Mouse (Mus musculus) kidney, embryonic 14.5 days (tissue): ENCODE measurements at regions not wholly inside any gene's neighbourhood (a gene's known extent, or its start where the extent isn't known, plus 50 kb on each side); places are given as distances from the start of the nearest gene placed in this dataset.

ENCODE experiments used
- ATAC-seq: fragments of 200-750 bp; cut with Nextera tagmentation; 2 replicates; pipeline ENCODE4 v1.8.0; 2017; ENCODE audit warnings: moderate number of reproducible peaks, mild to moderate bottlenecking, moderate TSS enrichment, moderate library complexity; ENCODE audit not compliant: low FRiP score, low TSS enrichment
- H3K27ac ChIP-seq: fragments of 300-500 bp; sonication (generic); 2 replicates; pipeline ENCODE4 v1.5.1; 2014; ENCODE audit warnings: low read depth, mild to moderate bottlenecking, low read length, moderate library complexity, mixed read lengths
- H3K27me3 ChIP-seq: fragments of 300-500 bp; sonication (generic); 2 replicates; pipeline ENCODE4 v1.6.1; 2014; ENCODE audit warnings: mild to moderate bottlenecking, low read length; ENCODE audit not compliant: control insufficient read depth, insufficient read depth
- H3K36me3 ChIP-seq: fragments of 300-500 bp; sonication (generic); 2 replicates; pipeline ENCODE4 v1.6.1; 2014; ENCODE audit warnings: low read length, mixed read lengths; ENCODE audit not compliant: control insufficient read depth, insufficient read depth
- H3K4me1 ChIP-seq: fragments of 300-500 bp; sonication (generic); 2 replicates; pipeline ENCODE4 v1.6.1; 2014; ENCODE audit warnings: low read length, mixed read lengths; ENCODE audit not compliant: control insufficient read depth, insufficient read depth
- H3K4me2 ChIP-seq: fragments of 300-500 bp; sonication (generic); replicated peaks from 2 replicates; pipeline ENCODE4 v1.6.1; 2014; ENCODE audit warnings: low read depth, mild to moderate bottlenecking, low read length
- H3K4me3 ChIP-seq: fragments of 300-500 bp; sonication (generic); 2 replicates; pipeline ENCODE4 v1.5.1; 2014; ENCODE audit warnings: mild to moderate bottlenecking, low read length
- H3K9ac ChIP-seq: fragments of 300-500 bp; sonication (generic); 2 replicates; pipeline ENCODE4 v1.6.1; 2014; ENCODE audit warnings: low read depth, mild to moderate bottlenecking, low read length, moderate library complexity
- H3K9me3 ChIP-seq: fragments of 300-500 bp; sonication (generic); 2 replicates; pipeline ENCODE4 v1.6.1; 2016; ENCODE audit warnings: low read length; ENCODE audit not compliant: control insufficient read depth
- WGBS: fragments of 180-500 bp; shearing (Covaris S2); extraction: QIAGEN DNeasy Blood & Tissue Kit; methylation state at CpG from one replicate; pipeline ENCODE4 v1.1.7; 2014; 5-methylcytosine and 5-hydroxymethylcytosine counted together

DNA sequence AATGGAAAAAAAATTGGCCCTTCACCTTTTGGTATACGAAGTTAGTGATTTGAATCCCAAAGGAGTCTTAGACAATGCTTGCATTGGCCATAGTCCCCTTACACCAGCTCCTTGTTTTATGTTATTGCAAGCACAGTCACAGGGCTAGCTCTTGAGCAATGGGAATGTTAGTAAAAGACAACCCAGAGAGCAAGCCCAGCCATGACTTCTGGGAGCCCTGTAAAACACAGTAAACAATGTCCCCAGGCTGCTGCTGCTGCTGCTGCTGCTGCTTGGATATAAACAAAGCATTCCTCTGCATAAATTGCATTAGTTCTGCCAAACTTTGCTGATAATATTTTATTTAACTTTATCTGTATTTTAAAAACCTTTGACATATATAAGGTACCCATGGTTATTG is 334.0 kb downstream of the Med10 start:
- no peak overlapping the region for H3K4me2 ChIP-seq
- no peak overlapping the region for H3K4me3 ChIP-seq
- no peaks in the 10 kb centered on the region for H3K9me3 ChIP-seq
- H3K27me3 ChIP-seq = no peaks in the 10 kb centered on the region
- ATAC-seq = no peak
- no peaks in the 10 kb centered on the region for H3K4me1 ChIP-seq
- H3K9ac ChIP-seq = no peak overlapping the region
- no peak overlapping the region for H3K27ac ChIP-seq
- 82% methylated on average over 1 of the region's 1 CpGs for WGBS
- no peaks in the 10 kb centered on the region for H3K36me3 ChIP-seq

DNA sequence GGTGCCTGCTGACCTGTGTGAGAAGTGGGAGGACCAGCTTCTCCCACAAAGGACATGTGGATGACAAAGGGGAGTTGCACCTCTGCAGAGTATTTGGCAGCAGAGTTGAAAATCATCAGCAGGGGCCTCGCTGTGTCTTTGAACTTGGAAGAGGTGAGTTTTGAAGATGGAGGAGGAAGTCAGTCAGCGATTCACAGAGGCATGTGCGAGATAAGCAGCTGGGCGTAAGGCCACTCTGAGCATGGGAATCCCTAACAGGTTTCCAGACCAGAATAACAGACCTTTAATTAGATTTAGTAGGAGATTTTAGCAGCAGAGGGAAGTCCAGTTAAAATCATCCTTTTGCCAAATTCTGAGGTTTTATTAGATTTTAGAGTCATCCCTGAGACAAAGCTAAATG is 342.3 kb downstream of the Med10 start:
- no peaks in the 10 kb centered on the region for H3K4me1 ChIP-seq
- H3K27ac ChIP-seq = no peak overlapping the region
- H3K4me3 ChIP-seq = no peak overlapping the region
- H3K9ac ChIP-seq = no peak overlapping the region
- no peaks in the 10 kb centered on the region for H3K36me3 ChIP-seq
- no peak for ATAC-seq
- H3K9me3 ChIP-seq = no peaks in the 10 kb centered on the region
- no peak overlapping the region for H3K4me2 ChIP-seq
- no peaks in the 10 kb centered on the region for H3K27me3 ChIP-seq
- WGBS = 76% methylated on average over 4 of the region's 4 CpGs

- WGBS = 56% methylated on average over 6 of the region's 6 CpGs
Measured at GRCm38 (mm10) chr13:70145466-70145865, 343.3 kb downstream of the Med10 start.

GRCm38 (mm10) chr13:70149041-70149898 is 347.1 kb downstream of the Med10 start:
- Histone ChIP-seq H3K4me1 (0 out of 2 replicates have a peak, but pooled peaks cover 3% of the 10 kb centered on the region), H3K27ac (no peak overlapping the region), H3K27me3 (no peaks in the 10 kb centered on the region), H3K9me3 (no peaks in the 10 kb centered on the region), H3K9ac (no peak overlapping the region), H3K36me3 (no peaks in the 10 kb centered on the region), H3K4me3 (no peak overlapping the region), H3K4me2 (no peak overlapping the region)
- no peak for ATAC-seq
- WGBS = 30% methylated on average over 8 of the region's 8 CpGs

More at GRCm38 (mm10) chr13:70145466-70145865, 343.3 kb downstream of the Med10 start:
- Histone ChIP-seq H3K9me3 (no peaks in the 10 kb centered on the region), H3K4me3 (no peak overlapping the region), H3K27ac (no peak overlapping the region), H3K4me1 (0 out of 2 replicates have a peak, but pooled peaks cover 3% of the 10 kb centered on the region), H3K9ac (no peak overlapping the region), H3K27me3 (no peaks in the 10 kb centered on the region), H3K36me3 (no peaks in the 10 kb centered on the region), H3K4me2 (no peak overlapping the region)
- ATAC-seq = no peak

GRCm38 (mm10) chr13:70149899-70150184 is 347.6 kb downstream of the Med10 start:
- Histone ChIP-seq H3K27ac (no peak overlapping the region), H3K27me3 (no peaks in the 10 kb centered on the region), H3K36me3 (no peaks in the 10 kb centered on the region), H3K4me1 (0 out of 2 replicates have a peak, but pooled peaks cover 3% of the 10 kb centered on the region), H3K4me2 (no peak overlapping the region), H3K9me3 (no peaks in the 10 kb centered on the region), H3K4me3 (no peak overlapping the region), H3K9ac (no peak overlapping the region)
- WGBS = 24% methylated on average over 10 of the region's 10 CpGs
- no peak for ATAC-seq

DNA sequence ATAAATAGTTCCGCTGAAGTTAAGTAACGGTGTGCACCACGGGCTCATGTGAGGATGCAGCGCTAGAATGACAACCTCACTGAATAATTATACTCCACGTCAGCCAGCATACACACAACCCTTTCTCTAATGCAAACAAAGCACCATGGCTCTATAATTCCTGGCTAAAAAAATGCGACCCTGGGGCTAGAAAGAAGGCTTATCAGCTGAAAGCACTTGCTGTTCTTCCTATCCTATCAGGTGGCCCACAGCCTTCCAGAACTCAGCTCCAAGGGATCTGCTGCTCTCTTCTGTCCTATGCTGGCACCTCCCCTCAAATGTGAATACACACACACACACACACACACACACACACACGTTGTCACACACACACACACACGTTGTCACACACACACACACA is 350.9 kb downstream of the Med10 start:
- H3K27ac ChIP-seq = no peak overlapping the region
- 79% methylated on average over 8 of the region's 8 CpGs for WGBS
- no peak overlapping the region for H3K9ac ChIP-seq
- no peak for ATAC-seq
- H3K9me3 ChIP-seq = no peaks in the 10 kb centered on the region
- H3K36me3 ChIP-seq = no peaks in the 10 kb centered on the region
- no peaks in the 10 kb centered on the region for H3K27me3 ChIP-seq
- 0 out of 2 replicates have a peak, but pooled peaks cover 3% of the 10 kb centered on the region for H3K4me1 ChIP-seq
- H3K4me3 ChIP-seq = no peak overlapping the region
- no peak overlapping the region for H3K4me2 ChIP-seq

GRCm38 (mm10) chr13:70155596-70155995 is 353.4 kb downstream of the Med10 start:
- H3K36me3 ChIP-seq = no peaks in the 10 kb centered on the region
- H3K27ac ChIP-seq = no peak overlapping the region
- no peak overlapping the region for H3K4me3 ChIP-seq
- no peak overlapping the region for H3K4me2 ChIP-seq
- no peak overlapping the region for H3K9ac ChIP-seq
- no peak for ATAC-seq
- H3K4me1 ChIP-seq = no peaks in the 10 kb centered on the region
- WGBS = 80% methylated on average over 5 of the region's 5 CpGs
- H3K9me3 ChIP-seq = no peaks in the 10 kb centered on the region
- no peaks in the 10 kb centered on the region for H3K27me3 ChIP-seq

- 91% methylated on average over 8 of the region's 8 CpGs for WGBS
- no peaks in the 10 kb centered on the region for H3K9me3 ChIP-seq
- H3K4me3 ChIP-seq = no peak overlapping the region
- no peaks in the 10 kb centered on the region for H3K27me3 ChIP-seq
- no peaks in the 10 kb centered on the region for H3K36me3 ChIP-seq
- H3K4me2 ChIP-seq = no peak overlapping the region
- H3K9ac ChIP-seq = no peak overlapping the region
- H3K27ac ChIP-seq = no peak overlapping the region
- no peak for ATAC-seq
- no peaks in the 10 kb centered on the region for H3K4me1 ChIP-seq
Measured at GRCm38 (mm10) chr13:70156975-70157588, 354.9 kb downstream of the Med10 start.

DNA sequence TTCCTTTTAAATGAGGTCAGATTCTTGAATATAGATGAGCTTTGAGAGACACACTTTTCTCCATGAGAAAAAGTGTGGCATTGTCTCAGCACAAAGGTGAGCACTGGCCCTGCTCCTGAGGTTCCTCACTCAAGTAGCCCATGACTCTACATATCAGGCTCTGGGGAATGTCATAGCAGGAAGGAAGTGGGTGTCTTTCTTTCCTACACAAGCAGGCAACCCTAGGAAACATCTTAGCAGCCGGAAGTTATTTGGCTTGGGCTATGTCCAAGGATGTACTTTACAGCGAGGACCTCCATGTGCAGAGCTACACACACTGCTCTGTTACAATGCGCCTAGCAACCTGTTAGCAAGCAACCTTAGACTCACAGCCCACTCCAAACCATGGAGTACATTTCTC is 356.9 kb downstream of the Med10 start:
- Histone ChIP-seq H3K4me1 (no peaks in the 10 kb centered on the region), H3K36me3 (no peaks in the 10 kb centered on the region), H3K4me3 (no peak overlapping the region), H3K9me3 (no peaks in the 10 kb centered on the region), H3K9ac (no peak overlapping the region), H3K27ac (no peak overlapping the region), H3K27me3 (no peaks in the 10 kb centered on the region), H3K4me2 (no peak overlapping the region)
- ATAC-seq = no peak
- WGBS = 74% methylated on average over 3 of the region's 3 CpGs
